Mouse (Mus musculus): ENCODE measurements around the gene Mcidas. TPM values are rescaled to one million over a fixed set of nuclear protein-coding genes. Genes with fewer than 3 reads are reported as not detected.
A peak's percentile ranks its signal among the peaks of the same experiment; 100 is the strongest.

The Mcidas gene
- polyA plus RNA-seq, 1 experiment: not detected

GRCm38 (mm10) chr13:112986451-112986950 lies 7.1 kb upstream of the Mcidas start:
- no peak overlapping the region for H3K4me3 ChIP-seq (ENCODE audit: insufficient read depth, low read length)
- TF ChIP-seq CTCF (IDR thresholded peaks at IDR 0.05; ENCODE audit: borderline replicate concordance, insufficient read depth, low read length) (no peak), POLR2A (IDR thresholded peaks at IDR 0.05; ENCODE audit: low read depth, low read length) (no peak)
- H3K4me1 ChIP-seq (ENCODE audit: control insufficient read depth, insufficient read depth, low read length): no peaks in the 10 kb centered on the region; the same call in 1 of the 2 replicates
- H3K27ac ChIP-seq (ENCODE audit: insufficient read depth, low read length): no peak overlapping the region

- no peak for TF ChIP-seq CTCF (IDR thresholded peaks at IDR 0.05; ENCODE audit: borderline replicate concordance, insufficient read depth, low read length)
- peak; percentile 95 for TF ChIP-seq POLR2A (IDR thresholded peaks at IDR 0.05; ENCODE audit: low read depth, low read length)
- no peaks in the 10 kb centered on the region; the same call in 1 of the 2 replicates for H3K4me1 ChIP-seq (ENCODE audit: control insufficient read depth, insufficient read depth, low read length)
Observed at GRCm38 (mm10) chr13:112987532-112987943, 6.1 kb upstream of the Mcidas start, which contains the start of gene Ccno. TSS of gene Ccno (plus strand) at chr13:112987802.

GRCm38 (mm10) chr13:112987991-112988390 lies 5.7 kb upstream of the Mcidas start:
- Histone ChIP-seq H3K27ac (ENCODE audit: insufficient read depth, low read length) (no peak overlapping the region), H3K4me1 (ENCODE audit: control insufficient read depth, insufficient read depth, low read length) (no peaks in the 10 kb centered on the region; the same call in 1 of the 2 replicates), H3K4me3 (ENCODE audit: insufficient read depth, low read length) (peak overlapping the region; percentile 42)
- TF ChIP-seq POLR2A (IDR thresholded peaks at IDR 0.05; ENCODE audit: low read depth, low read length): no peak
- TF ChIP-seq CTCF (IDR thresholded peaks at IDR 0.05; ENCODE audit: borderline replicate concordance, insufficient read depth, low read length): no peak

More at GRCm38 (mm10) chr13:112987532-112987943, 6.1 kb upstream of the Mcidas start, which contains the start of gene Ccno:
- Histone ChIP-seq H3K4me3 (ENCODE audit: insufficient read depth, low read length) (peak within 1 kb of the TSS; percentile 42), H3K27ac (ENCODE audit: insufficient read depth, low read length) (no peak within 1 kb of the TSS)

- Histone ChIP-seq H3K27ac (ENCODE audit: insufficient read depth, low read length) (no peak overlapping the region), H3K4me3 (ENCODE audit: insufficient read depth, low read length) (peak overlapping the region; percentile 1; the same call in 1 of the 2 replicates), H3K4me1 (ENCODE audit: control insufficient read depth, insufficient read depth, low read length) (no peaks in the 10 kb centered on the region; the same call in 1 of the 2 replicates)
- TF ChIP-seq POLR2A (IDR thresholded peaks at IDR 0.05; ENCODE audit: low read depth, low read length) (no peak), CTCF (IDR thresholded peaks at IDR 0.05; ENCODE audit: borderline replicate concordance, insufficient read depth, low read length) (no peak)
Observed at GRCm38 (mm10) chr13:112988866-112989265, 4.8 kb upstream of the Mcidas start.

- TF ChIP-seq POLR2A (IDR thresholded peaks at IDR 0.05; ENCODE audit: low read depth, low read length) (no peak), CTCF (IDR thresholded peaks at IDR 0.05; ENCODE audit: borderline replicate concordance, insufficient read depth, low read length) (no peak)
- Histone ChIP-seq H3K4me1 (ENCODE audit: control insufficient read depth, insufficient read depth, low read length) (no peaks in the 10 kb centered on the region; the same call in 1 of the 2 replicates), H3K4me3 (ENCODE audit: insufficient read depth, low read length) (no peak overlapping the region), H3K27ac (ENCODE audit: insufficient read depth, low read length) (no peak overlapping the region)
Observed at GRCm38 (mm10) chr13:112989541-112989940, 4.1 kb upstream of the Mcidas start.

GRCm38 (mm10) chr13:112990346-112990745 lies 3.3 kb upstream of the Mcidas start:
- Histone ChIP-seq H3K4me1 (ENCODE audit: control insufficient read depth, insufficient read depth, low read length) (no peaks in the 10 kb centered on the region; the same call in 1 of the 2 replicates), H3K4me3 (ENCODE audit: insufficient read depth, low read length) (no peak overlapping the region), H3K27ac (ENCODE audit: insufficient read depth, low read length) (no peak overlapping the region)
- TF ChIP-seq CTCF (IDR thresholded peaks at IDR 0.05; ENCODE audit: borderline replicate concordance, insufficient read depth, low read length) (no peak), POLR2A (IDR thresholded peaks at IDR 0.05; ENCODE audit: low read depth, low read length) (no peak)

GRCm38 (mm10) chr13:112994191-112994590 lies 546 bp downstream of the Mcidas start:
- H3K4me3 ChIP-seq (ENCODE audit: insufficient read depth, low read length): no peak overlapping the region
- TF ChIP-seq POLR2A (IDR thresholded peaks at IDR 0.05; ENCODE audit: low read depth, low read length): no peak
- TF ChIP-seq CTCF (IDR thresholded peaks at IDR 0.05; ENCODE audit: borderline replicate concordance, insufficient read depth, low read length): peak; percentile 84

GRCm38 (mm10) chr13:112996407-112996806 lies 2.8 kb downstream of the Mcidas start:
- H3K4me1 ChIP-seq (ENCODE audit: control insufficient read depth, insufficient read depth, low read length): 0 out of 2 replicates have a peak, but pooled peaks cover 2% of the 10 kb centered on the region
- no peak for TF ChIP-seq CTCF (IDR thresholded peaks at IDR 0.05; ENCODE audit: borderline replicate concordance, insufficient read depth, low read length)
- TF ChIP-seq POLR2A (IDR thresholded peaks at IDR 0.05; ENCODE audit: low read depth, low read length): no peak
- no peak overlapping the region for H3K27ac ChIP-seq (ENCODE audit: insufficient read depth, low read length)
- no peak overlapping the region for H3K4me3 ChIP-seq (ENCODE audit: insufficient read depth, low read length)

More at GRCm38 (mm10) chr13:112994191-112994590, 546 bp downstream of the Mcidas start:
- Histone ChIP-seq H3K4me1 (ENCODE audit: control insufficient read depth, insufficient read depth, low read length) (peaks cover under 1% of the 10 kb centered on the region; the same call in 1 of the 2 replicates), H3K27ac (ENCODE audit: insufficient read depth, low read length) (no peak overlapping the region)

GRCm38 (mm10) chr13:112997369-112997768 lies 3.7 kb downstream of the Mcidas start:
- H3K27ac ChIP-seq (ENCODE audit: insufficient read depth, low read length): no peak overlapping the region
- H3K4me1 ChIP-seq (ENCODE audit: control insufficient read depth, insufficient read depth, low read length): 0 out of 2 replicates have a peak, but pooled peaks cover 2% of the 10 kb centered on the region
- TF ChIP-seq POLR2A (IDR thresholded peaks at IDR 0.05; ENCODE audit: low read depth, low read length) (no peak), CTCF (IDR thresholded peaks at IDR 0.05; ENCODE audit: borderline replicate concordance, insufficient read depth, low read length) (no peak)
- no peak overlapping the region for H3K4me3 ChIP-seq (ENCODE audit: insufficient read depth, low read length)
